Comparison of ENCODE assay signal across 7 mouse cellular contexts in the genomic region with DNA sequence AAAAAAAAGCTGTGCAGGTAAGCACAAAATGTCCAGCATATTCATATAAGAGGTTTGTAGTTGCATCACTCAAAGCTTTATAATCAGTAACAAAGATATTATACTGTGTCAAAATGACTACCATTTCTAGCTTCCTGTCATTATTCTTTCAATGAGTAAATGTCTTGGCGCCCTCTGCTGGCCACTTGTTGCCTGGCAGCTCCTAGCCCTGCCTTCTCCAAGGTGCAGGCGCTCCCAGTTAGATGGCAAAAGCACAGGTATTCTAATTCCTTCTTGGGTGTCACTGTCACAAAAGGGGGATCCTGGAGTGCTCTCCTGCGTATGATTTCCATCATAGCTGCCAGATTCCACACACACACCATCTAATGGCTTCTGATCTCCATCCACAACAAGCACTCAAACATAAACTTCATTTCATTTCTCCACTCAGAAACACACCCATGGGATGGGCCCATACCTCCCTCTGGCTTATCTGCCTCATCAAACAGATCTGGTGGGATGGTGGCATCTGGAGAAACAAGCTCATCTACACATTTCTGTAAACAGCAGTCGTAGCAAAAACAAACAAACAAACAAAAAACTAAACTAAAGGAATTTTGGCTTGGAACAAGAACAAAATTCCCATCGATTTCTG. TPM values are rescaled to one million over a fixed set of nuclear protein-coding genes. Genes with fewer than 3 reads are reported as not detected.
DNase-seq lines count a peak whose midpoint lies in the region; ATAC-seq lines count a peak whose summit lies in the region.

No protein-coding gene starts in this region.

- H3K9ac ChIP-seq in forebrain, embryonic 15.5 days (replicated peaks): no peak overlapping the region

- no peaks in the 10 kb centered on the region for H3K27me3 ChIP-seq in forebrain, embryonic 15.5 days

- H3K9me3 ChIP-seq in forebrain, embryonic 15.5 days: no peaks in the 10 kb centered on the region

- 57% methylated on average over 5 of the region's 5 CpGs for WGBS in forebrain, embryonic 15.5 days

- H3K4me2 ChIP-seq in forebrain, embryonic 15.5 days (replicated peaks): no peak overlapping the region

- DNase-seq in R1 (ENCODE audit: low read depth, low spot score): peak; percentile 55
- peak; percentile 37 to 77 for DNase-seq in left cerebral cortex, adult 8-10 months (ENCODE audit: low spot score in 2 of 2)
- DNase-seq in mesoderm, embryonic 11.5 days (ENCODE audit: low read depth, low spot score): peak; percentile 66
- DNase-seq in spleen, adult 12 weeks (ENCODE audit: low spot score): peak; percentile 22

- no peaks in the 10 kb centered on the region for H3K4me1 ChIP-seq in forebrain, embryonic 15.5 days

- no peak overlapping the region for H3K27ac ChIP-seq in forebrain, embryonic 15.5 days (replicated peaks)

- H3K4me3 ChIP-seq in forebrain, embryonic 15.5 days: no peak overlapping the region

- peak; percentile 61; the same call in 1 of the 2 replicates for ATAC-seq in cerebellum, adult (ENCODE audit: insufficient number of reproducible peaks, low FRiP score, low TSS enrichment)
- peak; percentile 46 for ATAC-seq in forebrain, embryonic 15.5 days (replicated peaks)
- ATAC-seq in inflammation-experienced regulatory T-cells, adult 6 months: peak; percentile 93

- H3K36me3 ChIP-seq in forebrain, embryonic 15.5 days: peaks cover 37% of the 10 kb centered on the region

RNA-seq across cellular contexts. Expression of gene Paip1, which starts 49.9 kb away (rescaled TPM):
- polyA plus RNA-seq in forebrain, embryonic 15.5 days (2015; fragmentation: Nextera tagmentation; extraction: Ambion mirVana): 161 and 166 TPM in 2 replicates
- polyA plus RNA-seq in inflammation-experienced regulatory T-cells, adult 6 months (2017; shearing (Covaris generic)): 10 to 100 TPM; 50.7 to 54.5 (median 53.0) TPM
- 100 to 1,000 TPM; 101 to 122 (median 110) TPM for total RNA-seq in left cerebral cortex, adult 8-10 months (2022)
